Mouse (Mus musculus): ENCODE data around the gene Mtfmt. TPM values are rescaled to one million over a fixed set of nuclear protein-coding genes. Genes with fewer than 3 reads are reported as not detected.

The Mtfmt gene
- polyA plus RNA-seq, 1 experiment from 2014 or later = 23.7 TPM

- Histone ChIP-seq H3K9ac (no peak within 1 kb of the TSS), H3K27me3 (ENCODE audit: control insufficient read depth, insufficient read depth, low read length) (no peaks in the 10 kb centered on the region), H3K27ac (no peak within 1 kb of the TSS), H3K4me3 (replicated peaks; ENCODE audit: low read length) (no peak within 1 kb of the TSS), H3K9me3 (ENCODE audit: control insufficient read depth, low read length) (no peaks in the 10 kb centered on the region), H3K4me2 (replicated peaks) (no peak within 1 kb of the TSS), H3K36me3 (replicated peaks; ENCODE audit: control insufficient read depth, insufficient read depth) (no peaks in the 10 kb centered on the region), H3K4me1 (replicated peaks; ENCODE audit: control insufficient read depth, insufficient read depth, low read length) (no peaks in the 10 kb centered on the region)
- WGBS = 88% methylated on average over 11 of the region's 11 CpGs
- DNase-seq (ENCODE audit: low spot score) (no peak), ATAC-seq (ENCODE audit: low FRiP score) (no peak)
Measured at GRCm38 (mm10) chr9:65422760-65423501, 12.7 kb upstream of the Mtfmt start, which contains the start of gene Slc51b. Slc51b (minus strand) TSS chr9:65422955.

- Histone ChIP-seq H3K27me3 (ENCODE audit: control insufficient read depth, insufficient read depth, low read length) (no peaks in the 10 kb centered on the region), H3K4me1 (replicated peaks; ENCODE audit: control insufficient read depth, insufficient read depth, low read length) (no peaks in the 10 kb centered on the region), H3K9me3 (ENCODE audit: control insufficient read depth, low read length) (no peaks in the 10 kb centered on the region), H3K36me3 (replicated peaks; ENCODE audit: control insufficient read depth, insufficient read depth) (no peaks in the 10 kb centered on the region), H3K27ac (no peak overlapping the region), H3K4me3 (replicated peaks; ENCODE audit: low read length) (no peak overlapping the region), H3K4me2 (replicated peaks) (no peak overlapping the region), H3K9ac (no peak overlapping the region)
- DNase-seq (ENCODE audit: low spot score) (no peak), ATAC-seq (ENCODE audit: low FRiP score) (no peak)
- 48% methylated on average over 3 of the region's 3 CpGs for WGBS
Measured at GRCm38 (mm10) chr9:65424393-65424792, 11.2 kb upstream of the Mtfmt start.

- Histone ChIP-seq H3K36me3 (replicated peaks; ENCODE audit: control insufficient read depth, insufficient read depth) (no peaks in the 10 kb centered on the region), H3K27me3 (ENCODE audit: control insufficient read depth, insufficient read depth, low read length) (no peaks in the 10 kb centered on the region), H3K9me3 (ENCODE audit: control insufficient read depth, low read length) (no peaks in the 10 kb centered on the region), H3K27ac (no peak overlapping the region), H3K4me1 (replicated peaks; ENCODE audit: control insufficient read depth, insufficient read depth, low read length) (no peaks in the 10 kb centered on the region), H3K4me2 (replicated peaks) (no peak overlapping the region), H3K9ac (no peak overlapping the region), H3K4me3 (replicated peaks; ENCODE audit: low read length) (no peak overlapping the region)
- DNase-seq (ENCODE audit: low spot score) = no peak
- no peak for ATAC-seq (ENCODE audit: low FRiP score)
- 77% methylated on average over 2 of the region's 2 CpGs for whole genome bisulfite sequencing
Measured at GRCm38 (mm10) chr9:65427511-65427910, 8.1 kb upstream of the Mtfmt start.

- no peak overlapping the region for H3K4me3 ChIP-seq (replicated peaks; ENCODE audit: low read length)
- 86% methylated on average over 5 of the region's 5 CpGs for WGBS
- no peaks in the 10 kb centered on the region for H3K36me3 ChIP-seq (replicated peaks; ENCODE audit: control insufficient read depth, insufficient read depth)
- no peaks in the 10 kb centered on the region for H3K4me1 ChIP-seq (replicated peaks; ENCODE audit: control insufficient read depth, insufficient read depth, low read length)
- H3K4me2 ChIP-seq (replicated peaks) = no peak overlapping the region
- H3K9me3 ChIP-seq (ENCODE audit: control insufficient read depth, low read length) = no peaks in the 10 kb centered on the region
- H3K9ac ChIP-seq = no peak overlapping the region
- no peak for DNase-seq (ENCODE audit: low spot score)
- no peak overlapping the region for H3K27ac ChIP-seq
- no peaks in the 10 kb centered on the region for H3K27me3 ChIP-seq (ENCODE audit: control insufficient read depth, insufficient read depth, low read length)
- ATAC-seq (ENCODE audit: low FRiP score) = no peak
Measured at GRCm38 (mm10) chr9:65428003-65428402, 7.6 kb upstream of the Mtfmt start.

- Histone ChIP-seq H3K36me3 (replicated peaks; ENCODE audit: control insufficient read depth, insufficient read depth) (no peaks in the 10 kb centered on the region), H3K27me3 (ENCODE audit: control insufficient read depth, insufficient read depth, low read length) (no peaks in the 10 kb centered on the region), H3K27ac (no peak overlapping the region), H3K9me3 (ENCODE audit: control insufficient read depth, low read length) (no peaks in the 10 kb centered on the region), H3K9ac (no peak overlapping the region), H3K4me3 (replicated peaks; ENCODE audit: low read length) (no peak overlapping the region), H3K4me2 (replicated peaks) (no peak overlapping the region), H3K4me1 (replicated peaks; ENCODE audit: control insufficient read depth, insufficient read depth, low read length) (no peaks in the 10 kb centered on the region)
- ATAC-seq (ENCODE audit: low FRiP score) (no peak), DNase-seq (ENCODE audit: low spot score) (no peak)
Measured at GRCm38 (mm10) chr9:65430401-65430800, 5.2 kb upstream of the Mtfmt start.

GRCm38 (mm10) chr9:65430921-65431320 is 4.7 kb upstream of the Mtfmt start:
- Histone ChIP-seq H3K36me3 (replicated peaks; ENCODE audit: control insufficient read depth, insufficient read depth) (no peaks in the 10 kb centered on the region), H3K4me1 (replicated peaks; ENCODE audit: control insufficient read depth, insufficient read depth, low read length) (no peaks in the 10 kb centered on the region), H3K27ac (no peak overlapping the region), H3K4me3 (replicated peaks; ENCODE audit: low read length) (no peak overlapping the region), H3K27me3 (ENCODE audit: control insufficient read depth, insufficient read depth, low read length) (no peaks in the 10 kb centered on the region), H3K9ac (no peak overlapping the region), H3K4me2 (replicated peaks) (no peak overlapping the region), H3K9me3 (ENCODE audit: control insufficient read depth, low read length) (no peaks in the 10 kb centered on the region)
- 90% methylated on average over 5 of the region's 5 CpGs for WGBS
- ATAC-seq (ENCODE audit: low FRiP score) = no peak
- DNase-seq (ENCODE audit: low spot score) = no peak

GRCm38 (mm10) chr9:65432236-65432635 is 3.3 kb upstream of the Mtfmt start:
- H3K9me3 ChIP-seq (ENCODE audit: control insufficient read depth, low read length) = no peaks in the 10 kb centered on the region
- DNase-seq (ENCODE audit: low spot score) (peak; percentile 92), ATAC-seq (ENCODE audit: low FRiP score) (no peak)
- peaks cover 6% of the 10 kb centered on the region for H3K4me1 ChIP-seq (replicated peaks; ENCODE audit: control insufficient read depth, insufficient read depth, low read length)
- no peak overlapping the region for H3K9ac ChIP-seq
- WGBS = 2% methylated on average over 3 of the region's 3 CpGs
- no peaks in the 10 kb centered on the region for H3K27me3 ChIP-seq (ENCODE audit: control insufficient read depth, insufficient read depth, low read length)
- no peak overlapping the region for H3K4me2 ChIP-seq (replicated peaks)
- H3K4me3 ChIP-seq (replicated peaks; ENCODE audit: low read length) = no peak overlapping the region
- no peak overlapping the region for H3K27ac ChIP-seq
- no peaks in the 10 kb centered on the region for H3K36me3 ChIP-seq (replicated peaks; ENCODE audit: control insufficient read depth, insufficient read depth)

- H3K4me1 ChIP-seq (replicated peaks; ENCODE audit: control insufficient read depth, insufficient read depth, low read length) = peaks cover 6% of the 10 kb centered on the region
- H3K27me3 ChIP-seq (ENCODE audit: control insufficient read depth, insufficient read depth, low read length) = no peaks in the 10 kb centered on the region
- 62% methylated on average over 5 of the region's 5 CpGs for WGBS
- H3K4me3 ChIP-seq (replicated peaks; ENCODE audit: low read length) = no peak overlapping the region
- no peak for DNase-seq (ENCODE audit: low spot score)
- no peaks in the 10 kb centered on the region for H3K9me3 ChIP-seq (ENCODE audit: control insufficient read depth, low read length)
- no peak overlapping the region for H3K4me2 ChIP-seq (replicated peaks)
- no peak overlapping the region for H3K9ac ChIP-seq
- ATAC-seq (ENCODE audit: low FRiP score) = no peak
- H3K27ac ChIP-seq = no peak overlapping the region
- peaks cover 3% of the 10 kb centered on the region for H3K36me3 ChIP-seq (replicated peaks; ENCODE audit: control insufficient read depth, insufficient read depth)
Measured at GRCm38 (mm10) chr9:65434140-65434539, 1.4 kb upstream of the Mtfmt start.

- no peak overlapping the region for H3K9ac ChIP-seq
- no peaks in the 10 kb centered on the region for H3K27me3 ChIP-seq (ENCODE audit: control insufficient read depth, insufficient read depth, low read length)
- H3K4me2 ChIP-seq (replicated peaks) = 0 out of 2 replicates have a peak overlapping the region, but pooled peaks have one; percentile 52
- H3K36me3 ChIP-seq (replicated peaks; ENCODE audit: control insufficient read depth, insufficient read depth) = peaks cover 11% of the 10 kb centered on the region
- H3K9me3 ChIP-seq (ENCODE audit: control insufficient read depth, low read length) = no peaks in the 10 kb centered on the region
- peak overlapping the region; percentile 91; the same call in 1 of the 2 replicates for H3K4me3 ChIP-seq (replicated peaks; ENCODE audit: low read length)
- 76% methylated on average over 4 of the region's 4 CpGs for WGBS
- H3K27ac ChIP-seq = no peak overlapping the region
- ATAC-seq (ENCODE audit: low FRiP score) (0 out of 2 replicates have a peak, but pooled peaks have one; percentile 12), DNase-seq (ENCODE audit: low spot score) (no peak)
- peaks cover 6% of the 10 kb centered on the region for H3K4me1 ChIP-seq (replicated peaks; ENCODE audit: control insufficient read depth, insufficient read depth, low read length)
Measured at GRCm38 (mm10) chr9:65435211-65435610, 371 bp upstream of the Mtfmt start.
